Mouse (Mus musculus) stomach, postnatal 0 days (tissue): ENCODE measurements around the gene Bmpr2. TPM values are rescaled to one million over a fixed set of nuclear protein-coding genes. Genes with fewer than 3 reads are reported as not detected.

ENCODE experiments used
- ATAC-seq: fragments of 200-750 bp; cut with Nextera tagmentation; 2 replicates; pipeline ENCODE4 v1.8.0; 2017; ENCODE audit not compliant: low FRiP score, low TSS enrichment
- DNase-seq: peaks from one replicate; pipeline ENCODE4 v3.0.0-alpha.2; 2016; ENCODE audit warnings: low spot score
- H3K27ac ChIP-seq: fragments of 300-500 bp; sonication (generic); replicated peaks from 2 replicates; pipeline ENCODE4 v1.5.1; 2014; ENCODE audit warnings: mild to moderate bottlenecking, control low read depth
- H3K27me3 ChIP-seq: fragments of 300-500 bp; sonication (generic); 2 replicates; pipeline ENCODE4 v1.6.1; 2014; ENCODE audit warnings: low read length; ENCODE audit not compliant: control insufficient read depth, insufficient read depth
- H3K36me3 ChIP-seq: fragments of 300-500 bp; sonication (generic); 2 replicates; pipeline ENCODE4 v1.6.1; 2014; ENCODE audit warnings: low read length, mixed read lengths; ENCODE audit not compliant: control insufficient read depth, insufficient read depth
- H3K4me1 ChIP-seq: fragments of 300-500 bp; sonication (generic); replicated peaks from 2 replicates; pipeline ENCODE4 v1.6.1; 2014; ENCODE audit warnings: antibody characterized with exemption; ENCODE audit not compliant: control insufficient read depth, insufficient read depth
- H3K4me2 ChIP-seq: fragments of 300-500 bp; sonication (generic); replicated peaks from 2 replicates; pipeline ENCODE4 v1.6.1; 2014; ENCODE audit warnings: low read depth, mild to moderate bottlenecking, control low read depth, moderate library complexity
- H3K4me3 ChIP-seq: fragments of 300-500 bp; sonication (generic); 2 replicates; pipeline ENCODE4 v1.5.1; 2014; ENCODE audit warnings: low read depth, low read length, control low read depth
- H3K9ac ChIP-seq: fragments of 300-500 bp; sonication (generic); 2 replicates; pipeline ENCODE4 v1.6.1; 2014; ENCODE audit warnings: mild to moderate bottlenecking, low read length, control low read depth, mixed read lengths
- H3K9me3 ChIP-seq: fragments of 300-500 bp; sonication (generic); 2 replicates; pipeline ENCODE4 v1.6.1; 2016; ENCODE audit warnings: low read length; ENCODE audit not compliant: control insufficient read depth
- CTCF ChIP-seq: IDR thresholded peaks from 2 replicates; pipeline ENCODE4 v1.5.1; 2016; ENCODE audit warnings: antibody characterized with exemption, low read depth, mild to moderate bottlenecking, moderate library complexity
- EP300 ChIP-seq: optimal IDR thresholded peaks from 2 replicates; pipeline ENCODE3; 2016; ENCODE audit warnings: antibody characterized with exemption
- WGBS: fragments of 180-500 bp; shearing (Covaris S2); extraction: QIAGEN DNeasy Blood & Tissue Kit; methylation state at CpG from one replicate; pipeline ENCODE4 v1.1.7; 2014; 5-methylcytosine and 5-hydroxymethylcytosine counted together
- polyA plus RNA-seq: library from polyadenylated mRNA; unstranded; fragments of >200 nt; fragmentation: Nextera tagmentation; extraction: Ambion mirVana; gene quantifications from 2 replicates; pipeline ENCODE4 v1.2.1, GENCODE M21; 2015

The Bmpr2 gene
- polyA plus RNA-seq, 1 experiment from 2014 or later = 5.2 TPM

DNA sequence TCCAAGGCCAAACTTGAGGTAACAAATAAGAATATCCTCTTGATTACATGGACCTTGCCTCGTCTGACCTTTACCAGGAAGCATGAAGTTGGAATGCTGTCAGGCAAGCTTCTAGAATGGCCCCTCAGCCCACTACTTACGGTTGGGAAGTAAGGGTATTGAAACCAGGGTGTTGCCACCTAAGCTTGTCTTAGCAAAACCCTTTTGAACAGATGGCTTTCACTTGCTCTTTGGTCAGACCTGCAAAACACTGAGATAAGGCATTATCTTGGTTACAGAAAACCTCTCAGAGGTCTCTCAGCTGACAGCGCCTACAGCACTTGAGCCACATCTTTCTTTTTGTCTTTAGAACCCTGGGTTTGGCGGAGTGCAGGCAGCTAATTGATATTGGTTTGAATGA, 130.8 kb downstream of the Bmpr2 start:
- ATAC-seq (no peak), DNase-seq (no peak)
- WGBS = 62% methylated on average over 4 of the region's 4 CpGs
- H3K36me3 ChIP-seq = no peaks in the 10 kb centered on the region
- no peaks in the 10 kb centered on the region for H3K9me3 ChIP-seq
- no peaks in the 10 kb centered on the region for H3K4me1 ChIP-seq
- no peak overlapping the region for H3K27ac ChIP-seq
- no peak overlapping the region for H3K4me3 ChIP-seq
- no peaks in the 10 kb centered on the region for H3K27me3 ChIP-seq
- TF ChIP-seq CTCF = no peak
- no peak overlapping the region for H3K4me2 ChIP-seq
- no peak overlapping the region for H3K9ac ChIP-seq

DNA sequence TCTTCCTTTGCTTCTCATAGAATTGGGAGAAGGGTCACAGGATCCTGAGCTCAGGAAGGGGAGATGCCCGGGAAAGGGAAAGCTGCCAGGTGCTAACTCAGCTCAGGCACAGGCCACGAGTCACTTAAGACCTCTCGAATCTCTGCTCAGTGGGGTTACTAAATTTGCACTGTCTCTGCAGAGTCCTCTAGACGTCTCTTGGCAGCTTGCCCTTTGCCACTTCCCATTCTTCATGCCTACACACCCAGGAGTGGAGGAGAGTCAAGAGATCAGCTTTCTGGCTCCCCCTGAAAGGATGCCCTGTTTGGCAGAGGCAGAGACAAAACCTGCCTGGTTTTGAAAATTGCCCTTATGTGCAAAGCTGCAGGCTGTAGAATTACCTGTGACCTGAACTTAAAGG, 132.3 kb downstream of the Bmpr2 start:
- Histone ChIP-seq H3K36me3 (no peaks in the 10 kb centered on the region), H3K4me1 (no peaks in the 10 kb centered on the region), H3K27me3 (no peaks in the 10 kb centered on the region), H3K9ac (no peak overlapping the region), H3K4me2 (no peak overlapping the region), H3K27ac (no peak overlapping the region), H3K9me3 (no peaks in the 10 kb centered on the region), H3K4me3 (no peak overlapping the region)
- DNase-seq (no peak), ATAC-seq (no peak)
- TF ChIP-seq EP300 (no peak), CTCF (no peak)
- WGBS = 35% methylated on average over 4 of the region's 4 CpGs

DNA sequence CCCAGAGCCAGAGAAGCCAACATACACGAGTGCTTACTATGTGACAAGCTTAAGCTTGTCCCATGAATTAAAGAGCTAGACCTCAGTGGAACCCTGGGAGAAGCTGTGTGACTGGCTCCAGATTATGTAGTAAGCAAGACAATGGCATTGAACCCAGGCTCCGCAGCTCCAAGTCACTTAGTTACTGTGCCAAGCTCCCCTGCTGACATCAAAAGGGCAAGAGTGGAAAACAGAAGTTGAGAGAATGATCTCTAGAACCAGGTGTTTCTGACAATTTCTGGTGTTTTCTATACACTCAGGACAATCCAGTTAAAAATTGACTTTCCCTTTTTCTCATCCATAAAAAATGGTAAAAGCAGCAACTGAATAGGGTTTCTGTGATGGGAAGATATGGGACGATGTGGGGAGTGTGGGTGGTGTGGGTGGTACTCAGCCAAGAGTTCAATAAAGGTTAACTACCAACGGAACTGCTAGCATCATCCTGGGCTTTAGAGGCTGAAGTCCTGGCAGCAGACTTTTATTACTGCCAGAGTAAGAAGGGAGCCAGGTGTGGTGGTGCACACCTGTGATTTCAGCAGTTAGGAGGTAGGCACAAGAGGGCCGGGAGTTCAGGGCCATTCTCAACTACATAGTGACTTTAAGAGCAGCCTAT, 134.1 kb downstream of the Bmpr2 start:
- Histone ChIP-seq H3K4me3 (no peak overlapping the region), H3K36me3 (no peaks in the 10 kb centered on the region), H3K4me2 (no peak overlapping the region), H3K9ac (no peak overlapping the region), H3K27ac (no peak overlapping the region), H3K4me1 (no peaks in the 10 kb centered on the region), H3K9me3 (no peaks in the 10 kb centered on the region), H3K27me3 (no peaks in the 10 kb centered on the region)
- TF ChIP-seq EP300 (no peak), CTCF (no peak)
- ATAC-seq = no peak
- no peak for DNase-seq
- 52% methylated on average over 5 of the region's 5 CpGs for WGBS

DNA sequence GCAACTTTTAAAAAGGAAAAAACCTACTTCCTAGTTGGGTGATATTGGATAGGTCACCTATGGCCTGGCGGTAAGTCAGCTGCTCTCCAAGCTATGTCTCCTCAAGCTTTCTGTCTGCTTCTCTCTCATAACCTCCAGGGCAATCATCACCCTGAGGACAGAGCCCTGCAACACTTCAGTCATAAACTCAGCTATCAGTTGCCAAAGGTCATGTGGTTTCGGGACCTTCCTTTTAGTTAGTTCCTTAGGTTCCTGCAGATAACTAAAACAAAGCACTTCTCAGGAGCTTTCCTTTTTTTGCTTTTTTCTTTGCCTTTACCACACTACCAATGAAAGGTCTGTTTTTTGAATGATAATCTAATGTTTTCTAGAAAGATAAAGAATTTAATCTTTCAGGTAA, 136.5 kb downstream of the Bmpr2 start:
- H3K9ac ChIP-seq = no peak overlapping the region
- no peaks in the 10 kb centered on the region for H3K27me3 ChIP-seq
- no peaks in the 10 kb centered on the region for H3K9me3 ChIP-seq
- TF ChIP-seq CTCF (no peak), EP300 (no peak)
- DNase-seq = no peak
- H3K27ac ChIP-seq = no peak overlapping the region
- no peak overlapping the region for H3K4me3 ChIP-seq
- H3K4me2 ChIP-seq = no peak overlapping the region
- no peak for ATAC-seq
- no peaks in the 10 kb centered on the region for H3K4me1 ChIP-seq
- H3K36me3 ChIP-seq = no peaks in the 10 kb centered on the region
- WGBS = 75% methylated on average over 2 of the region's 2 CpGs

DNA sequence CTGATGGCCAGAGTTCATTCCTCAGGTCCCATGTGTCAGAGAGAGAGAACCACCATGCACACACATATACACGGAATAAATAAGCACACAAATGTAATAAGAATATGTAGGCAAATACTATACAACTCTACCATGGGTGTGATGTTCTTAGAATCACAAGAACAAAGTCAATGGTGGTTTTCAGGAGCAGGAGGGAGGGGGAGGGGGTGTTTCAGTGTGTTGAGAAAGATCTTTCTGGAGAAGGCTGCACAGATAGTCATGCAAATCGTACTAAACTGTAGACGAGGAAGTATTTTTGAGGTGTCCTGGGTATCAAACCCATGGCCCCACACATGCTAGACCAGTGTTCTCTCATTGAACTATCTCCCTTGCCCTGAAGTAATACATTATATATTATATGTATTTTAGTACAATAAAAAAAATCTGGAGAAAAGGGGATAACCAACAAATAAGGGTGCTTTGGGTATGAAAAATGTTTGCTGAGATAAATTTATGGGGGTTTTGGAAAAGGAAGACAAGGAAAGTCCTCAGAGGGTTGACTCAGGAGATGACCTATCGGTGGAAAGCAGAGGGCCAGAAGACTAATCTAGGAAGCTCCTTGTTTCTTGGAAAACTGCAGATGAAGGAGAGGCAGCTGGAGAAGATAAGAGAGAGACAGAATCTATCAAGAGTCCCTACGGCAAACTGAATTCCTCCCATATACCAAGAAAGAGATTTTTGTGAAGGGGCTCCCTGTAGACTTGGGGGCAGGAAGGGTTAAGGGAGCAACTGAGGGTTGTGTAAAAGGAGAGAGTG, 138.1 kb downstream of the Bmpr2 start:
- H3K36me3 ChIP-seq = no peaks in the 10 kb centered on the region
- no peak for TF ChIP-seq CTCF
- no peak overlapping the region for H3K9ac ChIP-seq
- no peaks in the 10 kb centered on the region for H3K4me1 ChIP-seq
- no peaks in the 10 kb centered on the region for H3K27me3 ChIP-seq
- ATAC-seq (no peak), DNase-seq (no peak)
- no peak overlapping the region for H3K4me2 ChIP-seq
- H3K4me3 ChIP-seq = no peak overlapping the region
- WGBS = 89% methylated on average over 5 of the region's 5 CpGs
- no peaks in the 10 kb centered on the region for H3K9me3 ChIP-seq
- no peak overlapping the region for H3K27ac ChIP-seq

DNA sequence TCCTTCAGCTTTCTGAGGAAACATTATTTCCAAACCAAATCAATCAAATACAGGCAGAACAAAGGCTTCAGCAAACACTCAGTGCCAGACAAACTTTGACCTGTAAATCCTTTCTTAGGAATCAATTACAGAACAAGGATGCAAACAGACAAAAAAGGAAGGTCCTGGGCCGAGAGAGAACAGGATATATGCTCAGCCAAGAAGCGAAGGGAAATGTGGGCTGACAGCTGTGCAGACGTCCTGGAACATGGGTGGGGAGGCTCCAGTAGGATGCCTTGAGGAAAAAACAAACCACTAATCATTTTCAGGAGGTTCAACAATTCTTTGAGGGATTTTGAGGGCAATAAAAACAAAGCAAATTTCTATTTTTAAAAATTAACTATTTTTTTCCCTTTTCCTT, 139.4 kb downstream of the Bmpr2 start:
- TF ChIP-seq EP300 (no peak), CTCF (no peak)
- Histone ChIP-seq H3K9me3 (no peaks in the 10 kb centered on the region), H3K9ac (no peak overlapping the region), H3K27ac (no peak overlapping the region), H3K27me3 (no peaks in the 10 kb centered on the region), H3K4me2 (no peak overlapping the region), H3K4me3 (no peak overlapping the region), H3K4me1 (no peaks in the 10 kb centered on the region), H3K36me3 (no peaks in the 10 kb centered on the region)
- DNase-seq (no peak), ATAC-seq (no peak; the same call in 1 of the 2 replicates)
- 12% methylated on average over 3 of the region's 3 CpGs for WGBS
